Mouse (Mus musculus) urinary bladder, postnatal 0 days (tissue): ENCODE data around the gene Il23a. TPM values are rescaled to one million over a fixed set of nuclear protein-coding genes. Genes with fewer than 3 reads are reported as not detected.

Source experiments
- polyA plus RNA-seq: library from polyadenylated mRNA; unstranded; fragments of >200 nt; fragmentation: Nextera tagmentation; extraction: Ambion mirVana; gene quantifications from 2 replicates; pipeline ENCODE4 v1.2.1, GENCODE M21; 2015

Il23a gene
- polyA plus RNA-seq = not detected in 2 replicates

GRCm38 (mm10) chr10:128298702-128299171 is at the start of gene Il23a:
TSS of gene Il23a (minus strand) at chr10:128298752.

GRCm38 (mm10) chr10:128337306-128338181 is 39.0 kb upstream of the Il23a start, which contains the start of gene Cs:
TSS of gene Cs (plus strand) at chr10:128337734.

GRCm38 (mm10) chr10:128322141-128323108 is 23.9 kb upstream of the Il23a start, which contains the start of gene Cnpy2:
TSS of gene Cnpy2 (plus strand) at chr10:128322459.

GRCm38 (mm10) chr10:128303126-128304021 is 4.8 kb upstream of the Il23a start, which contains the start of gene Pan2:
TSS of gene Pan2 (plus strand) at chr10:128303335.

GRCm38 (mm10) chr10:128270287-128270841 is 28.2 kb downstream of the Il23a start, which contains the start of gene Stat2:
TSS of gene Stat2 (plus strand) at chr10:128270559.

GRCm38 (mm10) chr10:128268371-128268770 is 30.2 kb downstream of the Il23a start, which contains the start of gene Apof:
TSS of gene Apof (plus strand) at chr10:128268671.

GRCm38 (mm10) chr10:128253677-128254255 is 44.8 kb downstream of the Il23a start, which contains the start of gene Apon:
TSS of gene Apon (plus strand) at chr10:128254096.

Other genes starting within 250 kb of the Il23a start
- gene Ptges3, start 239.8 kb downstream of the Il23a start, polyA plus RNA-seq = 280 and 335 TPM in 2 replicates
- gene Atp5b, start 215.5 kb downstream of the Il23a start, polyA plus RNA-seq = 2,155 and 2,375 TPM in 2 replicates
- gene Baz2a, start 207.2 kb downstream of the Il23a start, polyA plus RNA-seq = 6.9 and 7.2 TPM in 2 replicates
- 28.2 and 31.3 TPM in 2 replicates for gene Rbms2, start 118.5 kb downstream of the Il23a start, polyA plus RNA-seq
- 0.37 and 0.49 TPM in 2 replicates for gene Gls2, start 104.3 kb downstream of the Il23a start, polyA plus RNA-seq
- gene Spryd4, start 86.9 kb downstream of the Il23a start, polyA plus RNA-seq = 20.3 and 21.2 TPM in 2 replicates
- not detected in 2 replicates for gene Mip, start 72.9 kb downstream of the Il23a start, polyA plus RNA-seq
- 10.5 and 13.6 TPM in 2 replicates for gene Timeless, start 66.7 kb downstream of the Il23a start, polyA plus RNA-seq
- gene Apon, start 44.7 kb downstream of the Il23a start, polyA plus RNA-seq = 0.12 TPM in 1 of 2 replicates, not detected in the other
- 0.46 and 1.4 TPM in 2 replicates for gene Apof, start 30.1 kb downstream of the Il23a start, polyA plus RNA-seq
- gene Stat2, start 28.2 kb downstream of the Il23a start, polyA plus RNA-seq = 10.9 and 12.7 TPM in 2 replicates
- gene Pan2, start 4.6 kb upstream of the Il23a start, polyA plus RNA-seq = 11.6 and 12.1 TPM in 2 replicates
- gene Cnpy2, start 23.7 kb upstream of the Il23a start, polyA plus RNA-seq = 170 and 182 TPM in 2 replicates
- 150 and 164 TPM in 2 replicates for gene Cs, start 39.0 kb upstream of the Il23a start, polyA plus RNA-seq
- gene Coq10a, start 70.2 kb upstream of the Il23a start, polyA plus RNA-seq = 16.9 TPM in 2 replicates
- 6.7 and 7.2 TPM in 2 replicates for gene Ankrd52, start 78.4 kb upstream of the Il23a start, polyA plus RNA-seq
- 0.06 TPM in 1 of 2 replicates, not detected in the other for gene Slc39a5, start 102.5 kb upstream of the Il23a start, polyA plus RNA-seq
- 51.6 and 55.2 TPM in 2 replicates for gene Nabp2, start 112.7 kb upstream of the Il23a start, polyA plus RNA-seq
- gene Rnf41, start 112.9 kb upstream of the Il23a start, polyA plus RNA-seq = 26.1 and 26.5 TPM in 2 replicates
- 25.9 and 32.1 TPM in 2 replicates for gene Smarcc2, start 160.5 kb upstream of the Il23a start, polyA plus RNA-seq
- 9,114 and 9,500 TPM in 2 replicates for gene Myl6, start 195.4 kb upstream of the Il23a start, polyA plus RNA-seq
- gene Myl6b, start 199.9 kb upstream of the Il23a start, polyA plus RNA-seq = 3.1 and 3.2 TPM in 2 replicates
- gene Esyt1, start 227.1 kb upstream of the Il23a start, polyA plus RNA-seq = 35.3 and 39.3 TPM in 2 replicates
- 6.9 and 8.0 TPM in 2 replicates for gene Zc3h10, start 249.0 kb upstream of the Il23a start, polyA plus RNA-seq